Mouse (Mus musculus): Measurements from ENCODE around the gene Zfp69. TPM values are rescaled to one million over a fixed set of nuclear protein-coding genes. Genes with fewer than 3 reads are reported as not detected.

Gene Zfp69
- polyA plus RNA-seq, 1 experiment from 2014 or later, result 8.5 TPM

GRCm38 (mm10) chr4:120921461-120921860 is 30.0 kb downstream of the Zfp69 start:
- 96% methylated on average over 8 of the region's 8 CpGs for WGBS
- H3K9me3 ChIP-seq, result no peaks in the 10 kb centered on the region
- peaks cover 16% of the 10 kb centered on the region; the same call in 1 of the 2 replicates for H3K4me1 ChIP-seq
- no peak overlapping the region for H3K4me3 ChIP-seq
- no peak for ATAC-seq (replicated peaks)
- peaks cover 26% of the 10 kb centered on the region for H3K36me3 ChIP-seq (replicated peaks)
- H3K9ac ChIP-seq, result no peak overlapping the region
- H3K4me2 ChIP-seq, result no peak overlapping the region
- no peak overlapping the region for H3K27ac ChIP-seq
- H3K27me3 ChIP-seq (replicated peaks), result no peaks in the 10 kb centered on the region

GRCm38 (mm10) chr4:120914501-120914900 is 37.0 kb downstream of the Zfp69 start:
- no peak overlapping the region for H3K9ac ChIP-seq
- H3K27ac ChIP-seq, result no peak overlapping the region
- no peak for ATAC-seq (replicated peaks)
- H3K9me3 ChIP-seq, result no peaks in the 10 kb centered on the region
- H3K4me3 ChIP-seq, result no peak overlapping the region
- H3K4me2 ChIP-seq, result no peak overlapping the region
- H3K4me1 ChIP-seq, result no peaks in the 10 kb centered on the region
- 74% methylated on average over 4 of the region's 4 CpGs for WGBS
- no peaks in the 10 kb centered on the region for H3K27me3 ChIP-seq (replicated peaks)
- H3K36me3 ChIP-seq (replicated peaks), result no peaks in the 10 kb centered on the region

- Histone ChIP-seq H3K4me2 (no peak overlapping the region), H3K27ac (no peak overlapping the region), H3K4me3 (no peak overlapping the region), H3K36me3 (replicated peaks) (no peaks in the 10 kb centered on the region), H3K9ac (no peak overlapping the region), H3K9me3 (no peaks in the 10 kb centered on the region), H3K27me3 (replicated peaks) (no peaks in the 10 kb centered on the region), H3K4me1 (no peaks in the 10 kb centered on the region)
- no peak for ATAC-seq (replicated peaks)
- 95% methylated on average over 1 of the region's 1 CpGs for WGBS
Observed at GRCm38 (mm10) chr4:120913861-120914260, 37.6 kb downstream of the Zfp69 start.

GRCm38 (mm10) chr4:120913443-120913842 is 38.1 kb downstream of the Zfp69 start:
- H3K9me3 ChIP-seq, result no peaks in the 10 kb centered on the region
- H3K9ac ChIP-seq, result no peak overlapping the region
- H3K4me3 ChIP-seq, result no peak overlapping the region
- no peak overlapping the region for H3K27ac ChIP-seq
- H3K4me2 ChIP-seq, result no peak overlapping the region
- H3K4me1 ChIP-seq, result no peaks in the 10 kb centered on the region
- no peaks in the 10 kb centered on the region for H3K36me3 ChIP-seq (replicated peaks)
- no peak for ATAC-seq (replicated peaks)
- H3K27me3 ChIP-seq (replicated peaks), result no peaks in the 10 kb centered on the region
- 73% methylated on average over 8 of the region's 8 CpGs for WGBS

GRCm38 (mm10) chr4:120912866-120913265 is 38.6 kb downstream of the Zfp69 start:
- WGBS, result 52% methylated on average over 4 of the region's 4 CpGs
- no peak for ATAC-seq (replicated peaks)
- Histone ChIP-seq H3K27me3 (replicated peaks) (no peaks in the 10 kb centered on the region), H3K4me3 (no peak overlapping the region), H3K27ac (no peak overlapping the region), H3K4me2 (no peak overlapping the region), H3K36me3 (replicated peaks) (no peaks in the 10 kb centered on the region), H3K4me1 (no peaks in the 10 kb centered on the region), H3K9ac (no peak overlapping the region), H3K9me3 (no peaks in the 10 kb centered on the region)

- no peaks in the 10 kb centered on the region for H3K36me3 ChIP-seq (replicated peaks)
- H3K4me2 ChIP-seq, result no peak overlapping the region
- 84% methylated on average over 6 of the region's 6 CpGs for WGBS
- no peaks in the 10 kb centered on the region for H3K27me3 ChIP-seq (replicated peaks)
- H3K9me3 ChIP-seq, result no peaks in the 10 kb centered on the region
- no peak overlapping the region for H3K27ac ChIP-seq
- H3K4me1 ChIP-seq, result no peaks in the 10 kb centered on the region
- H3K4me3 ChIP-seq, result no peak overlapping the region
- ATAC-seq (replicated peaks), result no peak
- no peak overlapping the region for H3K9ac ChIP-seq
Observed at GRCm38 (mm10) chr4:120911086-120911485, 40.4 kb downstream of the Zfp69 start.

- H3K36me3 ChIP-seq (replicated peaks), result no peaks in the 10 kb centered on the region
- H3K4me2 ChIP-seq, result no peak overlapping the region
- no peak overlapping the region for H3K27ac ChIP-seq
- no peak overlapping the region for H3K4me3 ChIP-seq
- peak; percentile 60; the same call in 1 of the 2 replicates for ATAC-seq (replicated peaks)
- H3K27me3 ChIP-seq (replicated peaks), result no peaks in the 10 kb centered on the region
- H3K9me3 ChIP-seq, result no peaks in the 10 kb centered on the region
- H3K9ac ChIP-seq, result no peak overlapping the region
- no peaks in the 10 kb centered on the region for H3K4me1 ChIP-seq
- WGBS, result 34% methylated on average over 15 of the region's 15 CpGs
Observed at GRCm38 (mm10) chr4:120909558-120910150, 41.8 kb downstream of the Zfp69 start.

GRCm38 (mm10) chr4:120905644-120906043 is 45.9 kb downstream of the Zfp69 start:
- WGBS, result 84% methylated on average over 5 of the region's 5 CpGs
- Histone ChIP-seq H3K9me3 (no peaks in the 10 kb centered on the region), H3K36me3 (replicated peaks) (no peaks in the 10 kb centered on the region), H3K4me1 (no peaks in the 10 kb centered on the region), H3K4me3 (no peak overlapping the region), H3K9ac (no peak overlapping the region), H3K4me2 (no peak overlapping the region), H3K27ac (no peak overlapping the region), H3K27me3 (replicated peaks) (no peaks in the 10 kb centered on the region)
- no peak for ATAC-seq (replicated peaks)

- no peaks in the 10 kb centered on the region for H3K27me3 ChIP-seq (replicated peaks)
- ATAC-seq (replicated peaks), result no peak
- 78% methylated on average over 4 of the region's 4 CpGs for WGBS
- no peaks in the 10 kb centered on the region for H3K9me3 ChIP-seq
- H3K4me2 ChIP-seq, result no peak overlapping the region
- H3K4me3 ChIP-seq, result no peak overlapping the region
- no peak overlapping the region for H3K9ac ChIP-seq
- H3K27ac ChIP-seq, result no peak overlapping the region
- no peaks in the 10 kb centered on the region for H3K36me3 ChIP-seq (replicated peaks)
- no peaks in the 10 kb centered on the region for H3K4me1 ChIP-seq
Observed at GRCm38 (mm10) chr4:120904533-120904932, 47.0 kb downstream of the Zfp69 start.

- 75% methylated on average over 7 of the region's 7 CpGs for WGBS
Observed at GRCm38 (mm10) chr4:120895810-120896584, 55.5 kb downstream of the Zfp69 start.

GRCm38 (mm10) chr4:120895226-120895625 is 56.3 kb downstream of the Zfp69 start:
- Histone ChIP-seq H3K27me3 (replicated peaks) (no peaks in the 10 kb centered on the region), H3K9me3 (no peaks in the 10 kb centered on the region), H3K4me1 (peaks cover 4% of the 10 kb centered on the region; the same call in 1 of the 2 replicates), H3K27ac (no peak overlapping the region), H3K36me3 (replicated peaks) (no peaks in the 10 kb centered on the region; the same call in 1 of the 2 replicates), H3K9ac (no peak overlapping the region), H3K4me3 (no peak overlapping the region), H3K4me2 (no peak overlapping the region)
- WGBS, result 59% methylated on average over 7 of the region's 7 CpGs
- no peak for ATAC-seq (replicated peaks)

More at GRCm38 (mm10) chr4:120895810-120896584, 55.5 kb downstream of the Zfp69 start:
- ATAC-seq (replicated peaks), result no peak
- Histone ChIP-seq H3K27me3 (replicated peaks) (no peaks in the 10 kb centered on the region), H3K27ac (no peak overlapping the region), H3K9me3 (no peaks in the 10 kb centered on the region), H3K4me1 (no peaks in the 10 kb centered on the region), H3K9ac (no peak overlapping the region), H3K36me3 (replicated peaks) (no peaks in the 10 kb centered on the region; the same call in 1 of the 2 replicates), H3K4me2 (no peak overlapping the region), H3K4me3 (no peak overlapping the region)

- Histone ChIP-seq H3K27ac (no peak overlapping the region), H3K4me3 (no peak overlapping the region), H3K9ac (no peak overlapping the region), H3K27me3 (replicated peaks) (no peaks in the 10 kb centered on the region), H3K4me1 (peaks cover 4% of the 10 kb centered on the region; the same call in 1 of the 2 replicates), H3K36me3 (replicated peaks) (no peaks in the 10 kb centered on the region; the same call in 1 of the 2 replicates), H3K9me3 (no peaks in the 10 kb centered on the region), H3K4me2 (no peak overlapping the region)
- 78% methylated on average over 11 of the region's 11 CpGs for WGBS
- ATAC-seq (replicated peaks), result no peak
Observed at GRCm38 (mm10) chr4:120894584-120894983, 56.9 kb downstream of the Zfp69 start.

All from midbrain, embryonic 15.5 days (tissue).